Mouse (Mus musculus): ENCODE results near the gene Gm17409.

Gene Gm17409

GRCm38 (mm10) chr2:58469816-58470215 lies at the start of gene Gm17409:
Gene Gm17409, plus strand, starts transcription at chr2:58470116.
- no peak for DNase-seq

- no peak for DNase-seq
Measured at GRCm38 (mm10) chr2:58423319-58423718, 46.6 kb upstream of the Gm17409 start.

- DNase-seq, result no peak
Measured at GRCm38 (mm10) chr2:58425436-58426004, 44.4 kb upstream of the Gm17409 start.

GRCm38 (mm10) chr2:58432211-58432610 lies 37.7 kb upstream of the Gm17409 start:
- peak; percentile 78 for DNase-seq

- DNase-seq, result no peak
Measured at GRCm38 (mm10) chr2:58433317-58433716, 36.6 kb upstream of the Gm17409 start.

GRCm38 (mm10) chr2:58434438-58434837 lies 35.5 kb upstream of the Gm17409 start:
- no peak for DNase-seq

GRCm38 (mm10) chr2:58435507-58435906 lies 34.4 kb upstream of the Gm17409 start:
- no peak for DNase-seq

- DNase-seq, result no peak
Measured at GRCm38 (mm10) chr2:58436911-58437310, 33.0 kb upstream of the Gm17409 start.

- DNase-seq, result no peak
Measured at GRCm38 (mm10) chr2:58443163-58443562, 26.8 kb upstream of the Gm17409 start.

- DNase-seq, result no peak
Measured at GRCm38 (mm10) chr2:58447001-58447400, 22.9 kb upstream of the Gm17409 start.

GRCm38 (mm10) chr2:58454095-58454865 lies 15.6 kb upstream of the Gm17409 start:
- no peak for DNase-seq

GRCm38 (mm10) chr2:58456843-58457487 lies 13.0 kb upstream of the Gm17409 start:
- no peak for DNase-seq

- DNase-seq, result no peak
Measured at GRCm38 (mm10) chr2:58457488-58457865, 12.4 kb upstream of the Gm17409 start.

GRCm38 (mm10) chr2:58458820-58459371 lies 11.0 kb upstream of the Gm17409 start:
- peak; percentile 51 for DNase-seq

- no peak for DNase-seq
Measured at GRCm38 (mm10) chr2:58470290-58470689, 374 bp downstream of the Gm17409 start.

- DNase-seq, result no peak
Measured at GRCm38 (mm10) chr2:58475578-58475977, 5.7 kb downstream of the Gm17409 start.

GRCm38 (mm10) chr2:58476956-58477715 lies 7.2 kb downstream of the Gm17409 start:
- peak; percentile 68 for DNase-seq

- DNase-seq, result no peak
Measured at GRCm38 (mm10) chr2:58478144-58478543, 8.2 kb downstream of the Gm17409 start.

GRCm38 (mm10) chr2:58479536-58479935 lies 9.6 kb downstream of the Gm17409 start:
- no peak for DNase-seq

- DNase-seq, result no peak
Measured at GRCm38 (mm10) chr2:58480764-58481163, 10.8 kb downstream of the Gm17409 start.

GRCm38 (mm10) chr2:58481450-58482100 lies 11.7 kb downstream of the Gm17409 start:
- no peak for DNase-seq

- DNase-seq, result peak; percentile 38
Measured at GRCm38 (mm10) chr2:58484284-58484965, 14.5 kb downstream of the Gm17409 start.

Measured in right cerebral cortex, postnatal 25 days (tissue).